Mouse (Mus musculus): ENCODE data around the gene Pigq.

Pigq gene

GRCm38 (mm10) chr17:25881691-25882090 lies 63.0 kb downstream of the Pigq start:
- DNase-seq: peak in 1 of 2 experiments; percentile 30

- peak; percentile 55 to 59 for DNase-seq
These were observed 63.7 kb downstream of the Pigq start for GRCm38 (mm10) chr17:25880913-25881641.

GRCm38 (mm10) chr17:25880196-25880910 lies 64.4 kb downstream of the Pigq start, which contains the start of gene Wfikkn1:
Gene Wfikkn1, minus strand, starts transcription at chr17:25880858.
- peak in 1 of 2 experiments; percentile 62 for DNase-seq

GRCm38 (mm10) chr17:25879750-25880149 lies 65.0 kb downstream of the Pigq start:
- DNase-seq: peak in 1 of 2 experiments; percentile 58

- DNase-seq: peak; percentile 81 to 89
These were observed 65.5 kb downstream of the Pigq start for GRCm38 (mm10) chr17:25879261-25879660.

GRCm38 (mm10) chr17:25878611-25879180 lies 66.0 kb downstream of the Pigq start:
- peak in 1 of 2 experiments; percentile 45 for DNase-seq

GRCm38 (mm10) chr17:25877741-25878610 lies 66.8 kb downstream of the Pigq start:
- peak in 1 of 2 experiments; percentile 65 for DNase-seq

- no peak for DNase-seq
These were observed 67.7 kb downstream of the Pigq start for GRCm38 (mm10) chr17:25877025-25877424.
